Mouse (Mus musculus): ENCODE data around the gene Ube2d3. TPM values are rescaled to one million over a fixed set of nuclear protein-coding genes. Genes with fewer than 3 reads are reported as not detected.
"Not testable (repeated sequence)": the region's sequence is repeated elsewhere in the genome, so short reads cannot be mapped to it uniquely, and the experiment has no call there.

The Ube2d3 gene
- polyA plus RNA-seq, 1 experiment from 2014 or later, result 494 TPM

DNA sequence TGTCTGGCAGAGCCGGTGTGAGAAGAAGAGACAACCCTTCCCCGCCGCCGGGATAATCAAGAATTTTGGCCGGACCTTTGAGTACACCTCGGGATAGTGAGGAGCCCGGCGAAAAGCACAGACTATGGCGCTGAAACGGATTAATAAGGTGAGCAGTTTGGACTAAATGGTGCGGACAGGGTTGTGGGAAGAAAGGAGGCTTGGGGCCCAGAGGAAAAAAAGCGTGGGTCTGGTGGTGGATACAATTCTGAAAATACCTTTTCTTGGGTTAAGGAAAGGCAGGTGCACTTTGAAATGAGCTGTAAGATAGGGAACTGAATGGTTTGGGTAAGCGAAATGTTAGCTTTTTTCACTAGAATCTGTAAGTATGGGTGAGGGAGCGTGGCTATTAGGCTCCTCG lies 1.7 kb downstream of the Ube2d3 start:
- WGBS, result 3% methylated on average over 15 of the region's 15 CpGs
- Histone ChIP-seq H3K4me1 (peaks cover 24% of the 10 kb centered on the region), H3K27me3 (replicated peaks) (no peaks in the 10 kb centered on the region), H3K36me3 (no peaks in the 10 kb centered on the region), H3K4me3 (peak overlapping the region; percentile 94), H3K27ac (peak overlapping the region; percentile 100; the same call in 1 of the 2 replicates), H3K4me2 (replicated peaks) (peak overlapping the region; percentile 88), H3K9me3 (no peaks in the 10 kb centered on the region), H3K9ac (peak overlapping the region; percentile 98)
- ATAC-seq (ENCODE audit: low FRiP score, low read depth), result no peak

DNA sequence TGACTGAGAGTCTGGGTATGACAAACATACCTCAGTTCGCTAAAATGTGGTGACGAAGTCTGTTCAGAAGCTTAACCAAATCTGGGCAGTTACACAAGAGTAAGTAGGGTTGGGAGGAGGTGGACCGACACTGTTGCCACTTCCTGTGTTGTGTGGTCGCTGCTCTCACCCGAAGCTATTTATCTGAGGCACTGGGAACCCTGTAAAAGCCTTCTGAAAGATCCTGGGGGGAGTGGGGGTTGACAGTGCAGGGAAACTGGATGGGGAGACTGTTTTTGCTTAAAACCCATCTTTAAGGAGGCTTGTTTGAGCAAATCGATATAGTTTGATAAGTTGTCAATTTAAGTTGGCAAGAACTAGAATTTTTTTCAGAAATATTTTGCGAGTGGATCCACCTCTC lies 2.3 kb downstream of the Ube2d3 start:
- H3K4me1 ChIP-seq, result peaks cover 24% of the 10 kb centered on the region
- H3K4me2 ChIP-seq (replicated peaks), result peak overlapping the region; percentile 88
- peak overlapping the region; percentile 98 for H3K9ac ChIP-seq
- no peaks in the 10 kb centered on the region for H3K36me3 ChIP-seq
- H3K4me3 ChIP-seq, result peak overlapping the region; percentile 94
- 31% methylated on average over 7 of the region's 7 CpGs for WGBS
- no peaks in the 10 kb centered on the region for H3K27me3 ChIP-seq (replicated peaks)
- no peak overlapping the region for H3K27ac ChIP-seq
- H3K9me3 ChIP-seq, result no peaks in the 10 kb centered on the region
- ATAC-seq (ENCODE audit: low FRiP score, low read depth), result no peak

DNA sequence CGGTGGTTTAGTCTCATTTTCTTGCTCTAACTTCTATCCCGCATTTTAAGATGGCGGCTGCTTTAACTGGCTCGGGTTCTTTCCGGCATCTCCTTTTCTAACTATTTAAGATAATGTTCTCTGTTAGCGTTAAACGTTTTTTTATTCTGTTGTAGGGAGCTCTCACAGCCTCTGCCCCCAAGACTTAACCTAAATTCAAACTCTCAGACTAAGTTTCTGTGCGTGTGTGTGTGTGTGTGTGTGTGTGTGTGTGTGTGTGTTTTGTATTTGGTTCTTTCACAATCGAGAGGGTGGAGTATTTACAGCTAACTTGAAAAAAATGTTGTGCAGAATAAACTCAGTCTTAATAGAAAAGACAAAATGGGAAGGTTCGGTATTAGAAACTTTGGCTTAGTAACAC lies 2.7 kb downstream of the Ube2d3 start:
- Histone ChIP-seq H3K9ac (peak overlapping the region; percentile 98; the same call in 1 of the 2 replicates), H3K9me3 (no peaks in the 10 kb centered on the region), H3K4me2 (replicated peaks) (peak overlapping the region; percentile 88), H3K36me3 (no peaks in the 10 kb centered on the region), H3K4me3 (peak overlapping the region; percentile 94), H3K27me3 (replicated peaks) (no peaks in the 10 kb centered on the region), H3K27ac (no peak overlapping the region), H3K4me1 (peaks cover 24% of the 10 kb centered on the region)
- ATAC-seq (ENCODE audit: low FRiP score, low read depth), result no peak
- 65% methylated on average over 10 of the region's 10 CpGs for WGBS

DNA sequence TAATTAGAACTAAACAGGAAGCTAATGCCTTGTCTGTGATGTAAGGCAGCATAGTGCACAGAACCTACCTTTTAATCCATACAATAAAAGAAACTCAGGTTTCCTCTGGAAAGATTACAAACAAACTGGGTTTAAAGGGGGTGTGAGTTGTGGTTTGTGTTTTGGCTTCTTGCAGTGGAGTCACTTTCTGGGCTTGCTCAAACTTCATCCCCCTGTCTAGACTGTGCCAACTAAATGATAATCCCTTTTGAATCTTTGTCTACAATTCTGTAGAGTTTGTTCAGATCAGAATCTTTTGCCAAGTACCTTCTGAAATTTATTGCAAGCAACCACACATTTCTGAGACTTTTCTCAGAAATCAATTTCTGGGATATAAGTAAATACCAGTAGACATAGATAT lies 7.0 kb downstream of the Ube2d3 start:
- ATAC-seq (ENCODE audit: low FRiP score, low read depth), result no peak
- H3K27ac ChIP-seq, result no peak overlapping the region
- H3K36me3 ChIP-seq, result no peaks in the 10 kb centered on the region
- H3K27me3 ChIP-seq (replicated peaks), result no peaks in the 10 kb centered on the region
- H3K4me2 ChIP-seq (replicated peaks), result no peak overlapping the region
- H3K4me3 ChIP-seq, result no peak overlapping the region
- no peaks in the 10 kb centered on the region for H3K9me3 ChIP-seq
- no peak overlapping the region for H3K9ac ChIP-seq
- peaks cover 16% of the 10 kb centered on the region for H3K4me1 ChIP-seq

DNA sequence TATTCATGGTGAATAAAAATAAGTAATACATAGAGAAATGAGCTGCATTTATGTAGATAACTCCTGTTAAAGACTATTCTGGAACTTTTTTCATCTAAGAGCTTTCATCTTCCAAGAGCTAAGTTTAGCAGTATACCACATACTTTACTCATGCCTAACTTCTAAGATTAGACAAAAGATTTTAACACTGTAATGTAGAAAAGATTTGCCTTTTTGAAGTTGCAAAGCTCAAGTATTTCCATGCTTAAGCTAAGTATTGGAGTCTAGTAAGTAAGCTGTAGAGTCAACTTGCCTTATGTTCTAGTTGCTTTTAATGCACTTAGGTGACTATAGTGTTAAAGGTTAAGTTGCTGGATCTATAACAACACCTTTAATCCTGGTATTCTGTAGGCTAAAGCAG lies 21.0 kb downstream of the Ube2d3 start:
- no peaks in the 10 kb centered on the region for H3K27me3 ChIP-seq (replicated peaks)
- no peak overlapping the region for H3K9ac ChIP-seq

DNA sequence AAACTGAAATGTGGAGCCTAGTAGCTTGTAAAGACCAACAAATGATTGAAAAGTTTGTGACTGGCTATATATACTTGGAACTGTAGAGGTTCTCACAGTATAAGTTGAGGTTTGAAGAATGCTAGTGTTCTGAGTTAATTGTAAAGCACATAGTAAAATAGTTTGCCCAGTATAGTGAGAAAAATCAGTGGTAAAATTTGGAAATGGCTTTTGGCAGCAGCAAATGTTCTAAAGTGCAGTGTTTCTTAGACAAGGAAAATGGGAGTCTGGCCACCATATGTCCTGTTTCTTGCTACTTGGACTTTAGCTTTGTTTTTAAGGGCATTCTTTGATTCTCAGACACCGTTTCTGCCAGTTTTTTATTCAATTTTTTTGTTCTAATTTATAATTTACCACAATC lies 30.5 kb downstream of the Ube2d3 start:
- no peak for ATAC-seq (ENCODE audit: low FRiP score, low read depth)
- 90% methylated on average over 1 of the region's 1 CpGs for WGBS
- H3K27me3 ChIP-seq (replicated peaks), result no peaks in the 10 kb centered on the region
- no peak overlapping the region for H3K27ac ChIP-seq
- H3K4me2 ChIP-seq (replicated peaks), result no peak overlapping the region
- H3K4me3 ChIP-seq, result no peak overlapping the region
- H3K36me3 ChIP-seq, result no peaks in the 10 kb centered on the region; the same call in 1 of the 2 replicates
- H3K4me1 ChIP-seq, result no peaks in the 10 kb centered on the region
- no peaks in the 10 kb centered on the region for H3K9me3 ChIP-seq
- no peak overlapping the region for H3K9ac ChIP-seq

More for the DNA sequence above, 21.0 kb downstream of the Ube2d3 start:
- Histone ChIP-seq H3K4me3 (no peak overlapping the region), H3K4me2 (replicated peaks) (no peak overlapping the region), H3K9me3 (no peaks in the 10 kb centered on the region), H3K4me1 (no peaks in the 10 kb centered on the region), H3K27ac (no peak overlapping the region), H3K36me3 (peaks cover 27% of the 10 kb centered on the region)
- no peak for ATAC-seq (ENCODE audit: low FRiP score, low read depth)

DNA sequence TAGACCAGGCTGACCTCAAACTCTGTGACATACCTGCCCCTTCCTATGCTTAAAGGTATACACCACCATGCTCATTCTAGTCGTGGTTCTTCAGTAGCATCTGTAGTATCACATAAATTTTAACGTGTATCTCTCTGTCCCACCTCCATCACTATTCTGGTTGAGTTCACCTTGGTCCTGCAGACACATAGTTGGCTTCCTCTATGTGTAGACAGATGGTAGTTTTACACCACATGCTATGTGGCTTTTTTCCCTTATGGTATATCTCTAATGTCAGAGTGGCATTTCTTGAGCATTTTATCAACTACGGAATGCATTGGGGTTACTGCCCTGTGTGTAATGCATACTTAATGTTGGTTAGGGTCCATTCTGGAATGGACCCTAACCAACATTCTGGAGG lies 31.2 kb downstream of the Ube2d3 start:
- no peaks in the 10 kb centered on the region for H3K27me3 ChIP-seq (replicated peaks)
- H3K4me3 ChIP-seq, result no peak overlapping the region
- ATAC-seq (ENCODE audit: low FRiP score, low read depth), result 0 out of 2 replicates have a peak, but pooled peaks have one; percentile 14
- H3K9ac ChIP-seq, result no peak overlapping the region
- H3K27ac ChIP-seq, result no peak overlapping the region
- H3K4me2 ChIP-seq (replicated peaks), result no peak overlapping the region
- no peaks in the 10 kb centered on the region for H3K4me1 ChIP-seq
- 65% methylated on average over 3 of the region's 3 CpGs for WGBS
- H3K36me3 ChIP-seq, result no peaks in the 10 kb centered on the region; the same call in 1 of the 2 replicates
- H3K9me3 ChIP-seq, result no peaks in the 10 kb centered on the region

DNA sequence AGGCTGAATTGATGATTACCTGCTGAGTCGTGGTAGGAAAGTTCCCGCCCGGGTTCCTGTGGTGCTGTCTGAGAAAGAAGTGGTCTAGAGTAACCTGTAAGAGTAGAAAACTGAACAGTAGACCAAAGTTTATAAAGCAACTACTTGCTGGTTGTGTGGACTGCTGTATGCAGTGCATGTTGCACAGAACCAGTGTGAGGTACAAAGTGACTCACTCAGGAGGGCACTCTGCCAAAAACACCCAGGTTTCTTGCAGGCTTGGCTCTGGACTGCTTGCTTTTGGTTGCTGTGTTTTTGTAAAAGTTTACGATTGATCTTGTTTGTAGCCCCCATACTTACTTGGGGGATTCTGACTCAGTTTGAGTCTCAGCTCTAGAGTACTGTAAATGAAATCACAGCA lies 32.0 kb downstream of the Ube2d3 start:
- ATAC-seq (ENCODE audit: low FRiP score, low read depth), result no peak
- no peaks in the 10 kb centered on the region; the same call in 1 of the 2 replicates for H3K36me3 ChIP-seq
- WGBS, result 51% methylated on average over 4 of the region's 4 CpGs
- no peaks in the 10 kb centered on the region for H3K9me3 ChIP-seq
- H3K4me2 ChIP-seq (replicated peaks), result no peak overlapping the region
- no peak overlapping the region for H3K27ac ChIP-seq
- H3K27me3 ChIP-seq (replicated peaks), result no peaks in the 10 kb centered on the region
- no peak overlapping the region for H3K4me3 ChIP-seq
- no peaks in the 10 kb centered on the region for H3K4me1 ChIP-seq
- no peak overlapping the region for H3K9ac ChIP-seq

DNA sequence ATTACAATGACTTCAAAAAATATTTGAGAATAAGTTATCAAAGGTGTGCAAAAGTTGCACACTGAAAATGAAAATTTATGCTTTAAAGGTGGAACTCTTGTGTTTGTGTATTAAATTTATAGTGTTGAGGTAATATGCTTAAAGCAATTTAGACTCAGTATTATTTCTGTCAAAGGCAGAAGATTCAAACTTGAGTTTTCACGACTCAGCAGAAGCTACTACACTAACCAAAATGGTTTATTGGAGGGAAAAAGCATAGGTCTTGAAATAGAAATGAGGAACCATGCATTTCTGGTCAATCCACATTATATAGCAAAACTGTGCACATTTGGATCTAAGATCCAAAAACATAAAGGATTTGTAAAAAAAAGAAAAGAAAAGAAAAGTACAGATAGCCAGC lies 32.9 kb downstream of the Ube2d3 start:
- Histone ChIP-seq H3K36me3 (no peaks in the 10 kb centered on the region; the same call in 1 of the 2 replicates), H3K4me1 (no peaks in the 10 kb centered on the region), H3K27ac (no peak overlapping the region), H3K27me3 (replicated peaks) (no peaks in the 10 kb centered on the region), H3K9ac (no peak overlapping the region), H3K4me2 (replicated peaks) (no peak overlapping the region), H3K9me3 (no peaks in the 10 kb centered on the region), H3K4me3 (no peak overlapping the region)
- ATAC-seq (ENCODE audit: low FRiP score, low read depth), result no peak
- WGBS, result 84% methylated on average over 1 of the region's 1 CpGs

DNA sequence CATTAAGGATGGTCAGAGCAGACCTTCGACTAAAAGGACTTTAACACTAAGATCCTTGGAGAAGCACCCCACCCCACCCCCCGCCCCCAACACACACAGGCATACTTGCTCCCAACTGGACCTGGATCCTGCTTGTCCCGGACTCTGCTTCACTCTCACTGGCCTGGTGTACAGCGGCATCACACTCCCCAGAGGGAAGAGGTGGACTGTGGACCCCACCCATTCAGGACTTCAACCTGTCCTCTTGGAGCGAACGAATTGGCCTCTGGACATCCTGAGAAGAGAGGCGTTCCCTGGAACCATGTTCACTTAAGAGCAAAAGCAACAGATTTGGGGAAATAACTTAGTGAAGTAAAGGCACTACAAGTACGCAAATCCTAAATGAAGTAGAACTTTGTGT lies 37.1 kb downstream of the Ube2d3 start:
- Histone ChIP-seq H3K27me3 (replicated peaks) (no peaks in the 10 kb centered on the region), H3K36me3 (no peaks in the 10 kb centered on the region), H3K4me2 (replicated peaks) (no peak overlapping the region), H3K4me3 (no peak overlapping the region), H3K27ac (no peak overlapping the region), H3K9me3 (no peaks in the 10 kb centered on the region), H3K9ac (no peak overlapping the region), H3K4me1 (no peaks in the 10 kb centered on the region)
- ATAC-seq (ENCODE audit: low FRiP score, low read depth), result no peak
- WGBS, result 90% methylated on average over 8 of the region's 8 CpGs

DNA sequence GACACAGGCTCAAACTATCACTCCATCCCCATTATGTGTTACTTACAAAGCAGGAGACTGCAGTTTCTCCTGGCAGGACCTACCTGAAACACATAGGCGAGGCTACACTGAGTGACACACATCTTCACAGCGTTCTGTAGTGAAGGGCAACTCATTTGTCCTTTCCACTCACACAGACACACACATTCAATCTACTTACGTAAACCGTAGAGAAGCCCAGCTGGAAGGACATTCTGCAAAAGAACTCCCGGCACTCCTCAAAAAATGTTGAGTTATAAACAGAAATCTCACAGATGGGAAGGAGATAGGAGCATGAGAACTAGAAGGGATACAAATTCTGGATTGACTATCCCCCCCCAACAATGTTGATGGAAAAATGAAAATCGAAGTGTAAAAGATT lies 38.3 kb downstream of the Ube2d3 start:
- H3K4me3 ChIP-seq, result no peak overlapping the region
- no peaks in the 10 kb centered on the region for H3K27me3 ChIP-seq (replicated peaks)
- WGBS, result 83% methylated on average over 6 of the region's 6 CpGs
- H3K36me3 ChIP-seq, result no peaks in the 10 kb centered on the region
- H3K4me1 ChIP-seq, result no peaks in the 10 kb centered on the region
- H3K9me3 ChIP-seq, result no peaks in the 10 kb centered on the region
- H3K27ac ChIP-seq, result no peak overlapping the region
- ATAC-seq (ENCODE audit: low FRiP score, low read depth), result no peak
- no peak overlapping the region for H3K4me2 ChIP-seq (replicated peaks)
- H3K9ac ChIP-seq, result no peak overlapping the region

DNA sequence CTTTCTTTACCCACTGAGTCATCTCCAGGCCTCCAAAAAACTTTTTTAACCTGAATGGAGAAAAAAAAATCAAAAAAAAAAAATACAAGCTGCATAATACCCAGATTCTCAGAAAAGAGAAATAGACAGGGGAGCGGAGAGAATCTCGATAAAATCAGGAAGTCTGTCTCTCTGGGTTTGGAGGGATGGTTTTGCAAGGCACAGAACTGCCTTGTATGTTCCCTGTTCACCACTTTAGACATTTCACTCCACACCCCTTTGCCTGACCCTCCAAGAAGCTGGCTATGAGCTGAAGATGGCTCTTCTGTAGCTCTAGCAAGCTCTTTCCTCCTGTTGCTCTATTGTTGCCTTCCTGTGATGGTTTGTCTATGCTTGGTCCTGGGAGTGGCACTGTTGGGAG lies 39.0 kb downstream of the Ube2d3 start:
- 95% methylated on average over 2 of the region's 2 CpGs for WGBS
- no peak for ATAC-seq (ENCODE audit: low FRiP score, low read depth)
- no peaks in the 10 kb centered on the region for H3K4me1 ChIP-seq

DNA sequence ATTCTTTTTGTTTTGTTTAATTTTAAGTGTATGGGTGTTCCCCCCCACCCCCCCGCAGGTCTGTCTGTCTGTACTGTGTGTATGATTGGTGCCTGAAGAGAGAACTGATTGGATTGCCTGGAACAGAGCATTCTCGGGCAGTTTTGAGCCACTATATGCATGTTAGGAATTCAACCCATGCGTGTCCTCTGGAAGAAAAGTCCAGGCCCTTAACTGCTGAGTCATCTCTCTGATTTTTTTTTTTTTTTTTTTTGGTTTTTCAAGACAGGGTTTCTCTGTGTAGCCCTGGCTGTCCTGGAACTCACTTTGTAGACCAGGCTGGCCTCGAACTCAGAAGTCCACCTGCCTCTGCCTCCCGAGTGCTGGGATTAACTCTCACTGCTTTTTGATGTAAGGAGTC lies 41.1 kb downstream of the Ube2d3 start:
- not testable (repeated sequence) for H3K27me3 ChIP-seq (replicated peaks); H3K4me3 ChIP-seq; H3K27ac ChIP-seq; H3K9me3 ChIP-seq; H3K4me2 ChIP-seq (replicated peaks); H3K9ac ChIP-seq; H3K36me3 ChIP-seq; ATAC-seq (ENCODE audit: low FRiP score, low read depth); H3K4me1 ChIP-seq
- 87% methylated on average over 5 of the region's 5 CpGs for WGBS

More for the DNA sequence above, 39.0 kb downstream of the Ube2d3 start:
- H3K27me3 ChIP-seq (replicated peaks), result no peaks in the 10 kb centered on the region
- no peak overlapping the region for H3K27ac ChIP-seq
- no peaks in the 10 kb centered on the region for H3K9me3 ChIP-seq
- no peak overlapping the region for H3K9ac ChIP-seq
- no peak overlapping the region for H3K4me2 ChIP-seq (replicated peaks)
- H3K36me3 ChIP-seq, result no peaks in the 10 kb centered on the region
- no peak overlapping the region for H3K4me3 ChIP-seq

Data from neural tube, embryonic 12.5 days (tissue).